Mouse (Mus musculus) layer of hippocampus, adult 8-10 months (tissue): ENCODE results near the gene Htr5b. TPM values are rescaled to one million over a fixed set of nuclear protein-coding genes. Genes with fewer than 3 reads are reported as not detected.

Experiments used
- DNase-seq, 2 experiments: peaks; one replicate each; pipeline ENCODE4 v3.0.0; 2022; ENCODE audit warnings: low spot score in 2 of 2
- total RNA-seq, 4 experiments: library from RNA; stranded (reverse); gene quantifications; 2 replicates each; pipeline ENCODE4 v1.2.4; 2022

The Htr5b gene
- total RNA-seq, result 1 to 10 TPM; 6.3 to 7.2 (median 6.7) TPM

- DNase-seq, result peak in 1 of 2 experiments; percentile 26
Measured at GRCm38 (mm10) chr1:121528399-121528720, at the start of gene Htr5b. Gene Htr5b, minus strand, starts transcription at chr1:121528465.

DNA sequence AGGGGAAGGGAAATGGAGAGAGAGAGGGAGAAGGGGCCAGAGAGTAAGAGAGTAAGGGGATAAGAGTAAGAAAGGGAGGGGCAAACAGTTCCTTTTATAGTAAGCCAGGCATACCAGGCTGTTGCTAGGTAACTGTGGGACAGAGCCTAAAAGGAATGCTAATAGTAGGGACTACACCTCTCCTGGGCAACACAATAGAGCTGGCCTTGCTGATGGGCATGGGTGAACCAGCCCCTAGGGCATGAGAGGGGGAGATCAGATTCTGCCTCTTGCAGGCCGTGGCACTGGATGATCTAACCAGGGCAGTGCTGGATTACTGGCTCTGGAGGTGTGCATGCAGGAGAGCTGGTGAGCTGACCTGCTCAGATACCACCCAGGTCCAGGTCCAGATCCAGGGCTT is 49.2 kb upstream of the Htr5b start:
- DNase-seq, result no peak

GRCm38 (mm10) chr1:121570522-121570921 is 42.3 kb upstream of the Htr5b start:
- no peak for DNase-seq

DNA sequence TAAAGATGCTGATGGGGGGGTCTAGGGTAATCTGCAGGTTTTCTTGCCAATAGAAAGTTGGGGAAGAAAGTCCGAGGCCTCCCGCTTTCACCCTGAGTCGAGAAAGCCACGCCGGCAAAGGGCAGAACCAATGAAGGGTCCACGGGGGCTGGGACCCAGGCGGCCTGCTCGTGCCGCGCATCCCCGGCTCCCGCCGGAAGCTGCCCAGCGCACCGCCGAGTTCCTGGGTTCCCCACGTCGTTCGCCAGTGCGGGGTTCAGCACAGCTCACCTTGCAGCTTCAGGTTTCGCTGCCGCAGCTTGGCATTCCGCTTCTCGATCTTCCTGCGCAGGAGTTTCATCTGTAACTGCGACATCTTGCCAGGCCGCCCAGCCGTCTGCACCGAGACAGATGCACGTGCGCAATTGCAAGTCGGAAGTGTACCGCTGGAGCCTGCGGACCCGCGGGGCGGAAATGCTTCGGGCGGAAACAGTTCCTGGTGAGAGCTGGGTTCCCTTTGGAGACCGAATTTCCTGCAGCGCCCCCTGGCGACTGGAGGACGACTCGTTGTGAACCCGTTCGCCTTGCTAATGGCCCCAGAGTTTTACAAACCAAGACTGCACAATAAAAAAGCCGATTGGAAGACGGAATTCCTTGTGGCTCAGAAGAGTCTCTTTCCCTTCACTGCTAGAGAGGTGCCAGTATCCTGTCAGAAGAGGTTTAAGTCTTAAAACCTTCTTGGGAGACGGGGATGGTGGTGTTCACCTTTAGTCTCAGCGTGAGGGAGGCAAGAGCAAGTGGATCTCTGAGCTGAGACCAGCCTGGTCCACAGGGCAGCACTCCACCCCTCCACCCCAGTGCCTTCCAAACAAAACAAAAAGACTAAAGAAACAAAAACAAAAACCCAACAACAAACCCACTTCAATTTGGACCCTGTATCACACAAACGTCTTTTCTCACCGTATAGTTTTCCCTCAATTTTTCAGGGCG is 39.5 kb upstream of the Htr5b start, which contains the start of gene Ddx18:
TSS of gene Ddx18 (minus strand) at position 469 of the 969 bp plus-strand sequence.
- DNase-seq, result peak; percentile 91 to 97

- no peak for DNase-seq
Measured at GRCm38 (mm10) chr1:121557861-121558260, 29.6 kb upstream of the Htr5b start.

- peak in 1 of 2 experiments; percentile 45 for DNase-seq
Measured at GRCm38 (mm10) chr1:121551457-121551835, 23.2 kb upstream of the Htr5b start.

DNA sequence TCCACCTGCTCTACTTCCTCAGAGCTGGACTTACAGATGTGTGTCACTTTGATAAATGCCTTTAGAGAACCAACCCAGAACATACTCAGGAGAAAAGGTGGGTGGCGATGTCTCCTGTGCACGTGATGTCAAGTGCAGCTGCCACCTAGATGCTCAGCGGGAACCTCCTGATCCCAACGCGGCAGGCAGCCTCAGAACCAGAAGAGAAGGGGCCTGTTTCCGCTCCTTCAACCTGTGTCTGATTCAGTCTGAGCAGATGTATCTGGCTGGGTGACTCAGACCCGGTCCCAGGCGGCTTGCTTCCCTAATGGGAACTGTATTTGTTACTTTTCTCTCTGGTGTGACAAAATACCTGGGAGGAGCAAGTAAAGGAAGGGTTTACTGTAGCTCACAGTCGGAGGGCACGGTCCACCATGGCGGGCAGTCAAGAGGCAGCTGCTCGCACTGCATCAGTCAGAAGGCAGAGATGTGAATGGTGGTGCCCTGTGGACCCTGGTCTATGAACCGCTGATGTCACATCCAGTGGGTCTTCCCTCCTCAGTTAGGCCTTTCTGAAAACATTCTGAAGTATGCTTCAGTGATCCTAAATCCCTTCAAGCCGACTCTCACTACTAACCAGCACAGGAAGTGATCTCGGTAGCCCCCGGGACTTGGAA is 22.7 kb upstream of the Htr5b start:
- peak in 1 of 2 experiments; percentile 7 for DNase-seq

DNA sequence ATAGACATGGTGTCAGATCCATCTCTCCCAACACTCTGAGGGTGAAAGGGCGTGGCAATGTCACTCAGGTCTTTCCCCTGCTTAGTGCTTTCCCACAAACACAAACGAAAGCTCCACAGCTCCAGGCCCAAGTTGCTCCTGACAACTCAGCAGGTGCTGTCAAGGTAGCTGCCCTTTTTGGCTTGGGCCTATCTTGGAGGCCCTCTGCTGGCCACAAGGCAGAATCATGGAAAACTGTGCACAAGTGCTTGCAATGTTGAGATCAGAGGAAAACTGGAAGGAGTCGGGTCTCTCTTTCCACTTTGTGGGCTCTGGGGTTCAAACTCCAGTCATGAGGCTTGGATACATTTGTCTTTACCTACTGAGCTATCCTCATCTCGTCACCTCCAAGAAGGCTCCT is 21.2 kb upstream of the Htr5b start:
- DNase-seq, result peak in 1 of 2 experiments; percentile 23

GRCm38 (mm10) chr1:121548667-121549066 is 20.4 kb upstream of the Htr5b start:
- no peak for DNase-seq

GRCm38 (mm10) chr1:121546844-121547243 is 18.6 kb upstream of the Htr5b start:
- DNase-seq, result peak in 1 of 2 experiments; percentile 15

DNA sequence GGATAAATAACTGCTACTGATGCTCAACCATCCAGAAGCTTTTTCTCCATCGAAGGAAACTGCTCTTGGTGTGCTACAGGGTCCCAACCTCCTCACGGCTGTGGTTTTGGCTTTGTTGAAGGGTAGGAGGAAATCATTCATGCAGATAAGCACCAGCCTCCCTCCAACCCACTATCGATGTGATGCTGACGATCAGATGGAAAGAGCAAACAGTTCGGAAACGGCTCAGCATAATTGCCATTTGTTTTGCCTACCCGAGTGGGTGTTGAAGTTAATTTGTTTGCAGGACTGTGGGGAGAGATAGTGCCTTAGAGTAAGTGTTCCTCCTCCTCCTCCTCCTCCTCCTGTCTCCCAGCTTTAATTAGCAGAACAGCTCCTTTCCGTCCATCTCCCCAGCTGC is 12.1 kb upstream of the Htr5b start:
- peak; percentile 38 to 57 for DNase-seq

GRCm38 (mm10) chr1:121531439-121531838 is 3.2 kb upstream of the Htr5b start:
- no peak for DNase-seq

DNA sequence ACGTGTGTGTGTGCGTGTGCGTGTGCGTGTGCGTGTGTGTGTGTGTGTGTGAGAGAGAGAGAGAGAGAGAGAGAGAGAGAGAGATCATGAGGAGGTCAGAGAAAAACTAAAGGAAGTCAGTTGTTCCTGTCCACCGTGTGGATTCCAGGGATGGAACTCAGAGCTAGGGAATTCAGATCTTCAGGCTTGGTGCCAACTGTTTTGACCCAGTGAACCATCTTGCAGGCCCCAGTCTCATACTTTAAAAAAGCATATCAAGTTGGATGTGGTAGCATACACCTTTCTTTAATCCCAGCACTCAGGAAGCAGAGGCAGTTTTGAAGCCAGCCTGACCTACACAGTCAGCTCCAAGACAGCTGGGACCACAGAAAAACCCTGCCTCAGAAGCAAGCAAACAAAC is 1.0 kb upstream of the Htr5b start:
- DNase-seq, result no peak

DNA sequence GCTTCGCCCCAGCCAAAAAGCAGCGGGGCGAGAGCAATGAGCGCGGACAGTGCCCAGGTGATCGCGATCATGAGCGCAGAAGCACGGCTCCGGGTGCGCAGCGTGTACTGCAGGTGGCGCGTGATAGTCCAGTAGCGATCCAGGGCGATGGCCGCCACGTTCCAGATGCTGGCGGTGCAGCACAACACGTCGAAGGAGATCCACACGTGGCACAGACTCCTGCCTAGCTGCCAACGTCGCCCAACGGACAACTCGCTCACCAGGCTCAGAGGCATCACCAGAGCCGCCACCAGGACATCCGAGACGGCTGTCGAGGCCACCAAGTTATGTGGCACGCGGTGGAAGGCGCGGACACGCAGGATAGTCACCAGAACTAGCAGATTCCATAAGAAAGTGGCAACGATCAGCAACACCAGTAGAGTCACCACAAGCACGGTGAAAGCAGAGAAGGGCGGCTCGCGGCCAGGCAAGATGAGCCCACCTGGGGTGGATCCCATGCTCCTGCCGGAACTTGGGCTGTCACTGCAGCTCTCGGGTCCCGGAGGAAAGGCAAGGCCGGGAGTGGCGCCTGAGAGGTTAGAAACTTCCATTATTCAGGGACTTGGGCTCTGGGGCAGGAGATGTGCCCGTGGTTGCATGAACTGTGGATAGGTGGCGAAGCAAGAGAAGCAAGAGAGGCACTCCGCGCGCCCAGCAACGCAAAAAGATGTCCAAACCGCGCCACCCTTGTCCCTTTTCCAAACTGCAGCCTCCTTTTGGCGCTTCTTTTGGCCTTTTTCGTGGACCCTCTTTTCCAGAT is 466 bp downstream of the Htr5b start:
- DNase-seq, result peak in 1 of 2 experiments; percentile 14

- DNase-seq, result peak in 1 of 2 experiments; percentile 42
Measured at GRCm38 (mm10) chr1:121527061-121527460, 1.2 kb downstream of the Htr5b start.

- DNase-seq, result no peak
Measured at GRCm38 (mm10) chr1:121518609-121519008, 9.7 kb downstream of the Htr5b start.

GRCm38 (mm10) chr1:121511966-121512365 is 16.3 kb downstream of the Htr5b start:
- no peak for DNase-seq

DNA sequence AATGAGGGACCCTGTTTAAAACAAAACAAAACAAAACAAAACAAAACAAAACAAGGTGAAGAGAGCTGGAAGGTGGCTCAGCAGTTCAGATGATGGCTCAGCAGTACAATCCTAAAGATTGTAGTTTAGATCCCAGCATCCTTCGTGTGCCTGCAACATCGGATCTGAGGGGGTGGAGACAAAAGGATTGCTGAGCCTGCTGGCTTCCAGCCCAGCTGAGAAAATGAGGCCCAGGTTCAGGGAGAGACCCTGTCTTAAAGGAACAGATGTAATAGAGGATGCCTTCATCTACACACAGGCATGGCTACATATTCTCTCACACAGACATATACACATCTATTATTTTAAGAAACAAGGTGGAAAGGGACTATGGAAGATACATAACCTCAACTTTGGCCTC is 17.1 kb downstream of the Htr5b start:
- DNase-seq, result no peak

DNA sequence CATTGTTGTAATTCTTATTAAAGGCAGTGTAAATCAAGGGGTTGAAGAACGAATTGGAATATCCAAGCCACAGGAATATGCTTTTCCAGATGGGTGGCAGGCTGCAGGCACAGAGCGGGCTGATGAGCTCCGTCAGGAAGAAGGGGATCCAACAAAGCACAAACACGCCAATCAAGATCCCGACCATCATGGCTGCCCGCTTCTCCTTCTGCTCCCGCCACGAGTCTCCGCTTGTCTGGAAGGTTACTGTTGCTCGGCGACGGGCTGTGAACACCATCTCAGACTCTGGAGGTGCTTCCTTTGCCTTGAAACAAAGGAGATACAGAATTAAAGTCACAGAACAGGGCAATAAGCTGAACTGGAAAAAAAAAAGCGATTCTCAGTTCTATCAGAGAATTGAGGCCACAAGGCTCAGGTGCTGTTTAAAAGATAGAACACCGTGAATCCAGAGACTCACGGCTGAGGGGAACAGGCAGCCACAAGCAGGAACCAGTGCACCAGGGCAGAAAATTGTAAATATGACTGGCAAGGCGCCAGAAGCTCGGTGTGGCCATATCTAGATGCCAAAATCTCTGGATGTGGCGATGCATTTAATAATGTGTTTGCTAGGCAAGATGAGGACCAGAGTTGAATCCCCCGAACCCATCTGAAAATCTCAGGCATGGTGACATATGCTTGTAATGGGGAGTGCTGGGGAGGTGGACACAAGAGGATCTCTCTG is 17.7 kb downstream of the Htr5b start:
- peak in 1 of 2 experiments; percentile 27 for DNase-seq

DNA sequence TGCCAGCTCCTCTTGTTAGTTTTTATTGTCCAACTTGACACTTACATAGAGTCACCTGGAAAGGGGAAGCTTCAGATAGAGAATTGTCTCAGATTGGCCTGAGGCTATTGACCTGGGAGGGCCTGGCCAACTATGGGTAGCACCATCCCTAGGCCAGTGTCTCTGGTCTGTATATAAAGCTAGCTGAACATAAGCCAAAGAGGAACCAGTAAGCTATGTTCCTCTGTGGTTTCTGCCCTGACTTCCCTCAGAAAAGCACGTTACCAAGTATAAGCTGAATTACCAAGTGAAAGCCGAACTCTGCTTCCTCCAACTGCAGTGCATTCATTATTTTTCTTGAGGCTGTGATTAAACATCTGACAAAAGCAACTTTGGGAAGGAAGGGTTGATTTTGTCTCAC is 19.5 kb downstream of the Htr5b start:
- DNase-seq, result no peak

DNA sequence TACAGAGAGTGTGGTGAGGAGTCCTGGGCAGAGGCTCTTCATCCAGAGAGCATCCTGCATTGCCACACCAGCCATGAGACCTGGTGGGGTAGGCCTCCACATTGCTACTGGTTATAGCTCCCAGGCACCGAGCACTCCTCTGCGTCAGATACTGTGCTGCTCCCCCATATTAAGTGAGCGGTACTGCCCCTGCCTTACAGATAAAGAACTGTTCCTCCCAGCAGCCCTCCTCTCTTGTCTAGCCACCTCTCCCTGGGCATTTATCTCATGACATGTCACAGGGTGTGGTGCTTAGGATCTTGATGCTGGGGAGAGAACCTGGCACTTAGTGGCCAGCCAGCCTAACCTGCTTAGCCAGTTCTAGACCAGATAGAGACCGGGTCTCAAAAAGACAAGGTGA is 31.2 kb downstream of the Htr5b start:
- DNase-seq, result no peak
